Mouse (Mus musculus) neural tube, embryonic 15.5 days (tissue): ENCODE data around the gene Lypd5. TPM values are rescaled to one million over a fixed set of nuclear protein-coding genes. Genes with fewer than 3 reads are reported as not detected.
"Not testable (repeated sequence)": the region's sequence is repeated elsewhere in the genome, so short reads cannot be mapped to it uniquely, and the experiment has no call there.

Experiments
- ATAC-seq: fragments of 200-750 bp; cut with Nextera tagmentation; 2 replicates; pipeline ENCODE4 v1.8.0; 2017; ENCODE audit warnings: mild to moderate bottlenecking, moderate TSS enrichment, moderate library complexity; ENCODE audit not compliant: low FRiP score
- H3K27ac ChIP-seq: fragments of 300-500 bp; sonication (generic); replicated peaks from 2 replicates; pipeline ENCODE4 v1.5.1; 2015; ENCODE audit warnings: mild to moderate bottlenecking, inconsistent platforms
- H3K27me3 ChIP-seq: fragments of 300-500 bp; sonication (generic); replicated peaks from 2 replicates; pipeline ENCODE4 v1.6.1; 2015; ENCODE audit warnings: inconsistent platforms
- H3K36me3 ChIP-seq: fragments of 300-500 bp; sonication (generic); 2 replicates; pipeline ENCODE4 v1.6.1; 2015; ENCODE audit warnings: inconsistent platforms
- H3K4me1 ChIP-seq: fragments of 300-500 bp; sonication (generic); 2 replicates; pipeline ENCODE4 v1.6.1; 2015; ENCODE audit warnings: inconsistent platforms
- H3K4me2 ChIP-seq: fragments of 300-500 bp; sonication (generic); 2 replicates; pipeline ENCODE4 v1.6.1; 2015; ENCODE audit warnings: inconsistent platforms, mild to moderate bottlenecking, moderate library complexity
- H3K4me3 ChIP-seq: fragments of 300-500 bp; sonication (generic); replicated peaks from 2 replicates; pipeline ENCODE4 v1.5.1; 2015; ENCODE audit warnings: mild to moderate bottlenecking, inconsistent platforms
- H3K9ac ChIP-seq: fragments of 300-500 bp; sonication (generic); replicated peaks from 2 replicates; pipeline ENCODE4 v1.6.1; 2015; ENCODE audit warnings: mild to moderate bottlenecking, inconsistent platforms
- H3K9me3 ChIP-seq: fragments of 300-500 bp; sonication (generic); replicated peaks from 2 replicates; pipeline ENCODE4 v1.6.1; 2016; ENCODE audit warnings: inconsistent platforms
- WGBS: fragments of 180-500 bp; shearing (Covaris S2); methylation state at CpG from one replicate; pipeline ENCODE4 v1.1.7; 2015; ENCODE audit warnings: mixed read lengths; 5-methylcytosine and 5-hydroxymethylcytosine counted together
- polyA plus RNA-seq: library from polyadenylated mRNA; unstranded; fragments of >200 nt; fragmentation: Nextera tagmentation; extraction: Ambion mirVana; gene quantifications from 2 replicates; pipeline ENCODE4 v1.2.1, GENCODE M21; 2015

Lypd5 gene
- polyA plus RNA-seq, 1 experiment from 2014 or later = 0.06 TPM

GRCm38 (mm10) chr7:24389516-24390187 lies 40.7 kb downstream of the Lypd5 start:
- no peak overlapping the region for H3K4me3 ChIP-seq
- H3K4me2 ChIP-seq = no peak overlapping the region
- H3K4me1 ChIP-seq = peaks cover 28% of the 10 kb centered on the region
- no peak for ATAC-seq
- H3K27me3 ChIP-seq = no peaks in the 10 kb centered on the region
- 59% methylated on average over 13 of the region's 13 CpGs for WGBS
- peak overlapping the region; percentile 64; the same call in 1 of the 2 replicates for H3K27ac ChIP-seq
- H3K36me3 ChIP-seq = no peaks in the 10 kb centered on the region
- H3K9me3 ChIP-seq = no peaks in the 10 kb centered on the region
- no peak overlapping the region for H3K9ac ChIP-seq

DNA sequence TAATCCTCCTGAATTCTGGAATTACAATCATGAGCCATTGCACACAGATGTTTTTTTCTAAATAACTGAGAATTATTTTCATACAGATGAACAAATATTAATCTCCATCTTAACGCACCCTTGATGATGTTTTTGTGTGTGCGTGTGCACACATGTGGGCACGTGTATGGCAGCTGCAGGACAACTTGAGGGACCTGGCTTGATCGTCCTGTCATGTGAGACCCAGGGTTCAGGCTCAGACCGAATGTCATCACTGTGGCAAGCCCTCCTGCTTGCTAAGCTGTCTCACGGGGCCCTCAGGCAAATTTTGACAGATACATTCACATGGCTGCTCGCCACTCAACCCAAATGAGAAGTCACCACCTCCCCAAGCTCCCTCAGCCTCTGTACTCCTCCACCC lies 41.5 kb downstream of the Lypd5 start:
- 30% methylated on average over 7 of the region's 7 CpGs for WGBS
- peak overlapping the region; percentile 52 for H3K4me2 ChIP-seq
- H3K4me1 ChIP-seq = peaks cover 26% of the 10 kb centered on the region
- H3K9ac ChIP-seq = no peak overlapping the region
- H3K4me3 ChIP-seq = peak overlapping the region; percentile 24
- no peaks in the 10 kb centered on the region for H3K9me3 ChIP-seq
- peak; percentile 42; the same call in 1 of the 2 replicates for ATAC-seq
- H3K36me3 ChIP-seq = no peaks in the 10 kb centered on the region
- H3K27ac ChIP-seq = peak overlapping the region; percentile 64
- no peaks in the 10 kb centered on the region for H3K27me3 ChIP-seq

DNA sequence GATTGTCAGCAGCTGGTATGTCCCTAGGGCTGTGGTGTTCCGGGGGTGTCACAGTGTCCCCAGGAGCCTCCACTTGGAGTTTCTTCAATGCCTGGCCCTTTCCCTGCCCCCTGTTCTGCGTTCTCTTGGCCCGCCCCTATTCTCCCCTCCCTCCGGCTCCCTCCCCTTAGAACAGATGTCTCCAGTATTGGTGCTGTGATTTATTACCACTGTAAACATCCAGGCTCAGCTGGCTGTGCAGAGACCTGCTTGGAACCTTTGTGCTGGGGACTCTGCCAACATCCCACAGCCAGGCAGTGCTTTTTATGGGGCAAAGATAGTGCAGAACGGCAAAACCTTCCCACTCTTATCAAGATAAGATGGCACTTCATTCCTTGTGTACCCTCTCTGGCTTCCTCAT lies 42.1 kb downstream of the Lypd5 start:
- 0% methylated on average over 5 of the region's 5 CpGs for WGBS
- Histone ChIP-seq H3K9ac (0 out of 2 replicates have a peak overlapping the region, but pooled peaks have one; percentile 3), H3K4me3 (peak overlapping the region; percentile 24), H3K9me3 (no peaks in the 10 kb centered on the region), H3K36me3 (no peaks in the 10 kb centered on the region), H3K4me1 (peaks cover 26% of the 10 kb centered on the region), H3K27me3 (no peaks in the 10 kb centered on the region), H3K4me2 (peak overlapping the region; percentile 52), H3K27ac (peak overlapping the region; percentile 83)
- peak; percentile 86 for ATAC-seq

- H3K4me2 ChIP-seq = peak overlapping the region; percentile 52
These were observed 42.7 kb downstream of the Lypd5 start for GRCm38 (mm10) chr7:24391687-24392086.

DNA sequence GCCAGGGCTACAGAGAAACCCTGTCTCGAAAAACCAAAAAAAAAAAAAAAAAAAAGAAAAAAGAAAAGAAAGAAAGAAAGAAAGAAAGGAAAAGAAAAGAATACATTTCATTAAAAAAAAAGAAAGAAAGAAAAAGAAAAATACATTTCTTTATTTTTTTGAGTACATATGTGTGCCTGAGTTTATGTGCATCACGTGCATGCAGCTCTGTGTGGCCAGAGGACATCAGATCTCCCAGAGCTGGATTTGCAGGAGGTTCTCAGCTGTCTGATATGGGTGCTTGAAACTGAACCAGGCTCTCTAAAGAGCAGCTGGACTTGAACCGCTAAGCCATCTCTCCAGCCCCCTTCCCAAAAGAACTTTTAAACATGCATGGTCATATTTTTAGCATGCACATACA lies 45.1 kb downstream of the Lypd5 start:
- 93% methylated on average over 3 of the region's 3 CpGs for WGBS
- H3K4me2 ChIP-seq = no peak overlapping the region
- H3K36me3 ChIP-seq = no peaks in the 10 kb centered on the region
- H3K9me3 ChIP-seq = no peaks in the 10 kb centered on the region
- H3K27me3 ChIP-seq = no peaks in the 10 kb centered on the region
- H3K4me1 ChIP-seq = peaks cover 28% of the 10 kb centered on the region
- no peak overlapping the region for H3K27ac ChIP-seq
- H3K4me3 ChIP-seq = no peak overlapping the region
- no peak overlapping the region for H3K9ac ChIP-seq
- no peak for ATAC-seq

More at GRCm38 (mm10) chr7:24391687-24392086, 42.7 kb downstream of the Lypd5 start:
- 81% methylated on average over 2 of the region's 2 CpGs for WGBS
- Histone ChIP-seq H3K27ac (peak overlapping the region; percentile 83), H3K4me3 (no peak overlapping the region), H3K9ac (no peak overlapping the region), H3K36me3 (no peaks in the 10 kb centered on the region), H3K4me1 (peaks cover 26% of the 10 kb centered on the region), H3K27me3 (no peaks in the 10 kb centered on the region), H3K9me3 (no peaks in the 10 kb centered on the region)
- ATAC-seq = no peak

- WGBS = 81% methylated on average over 15 of the region's 15 CpGs
- Histone ChIP-seq H3K9ac (no peak overlapping the region), H3K4me3 (no peak overlapping the region), H3K36me3 (no peaks in the 10 kb centered on the region), H3K4me1 (peaks cover 26% of the 10 kb centered on the region), H3K4me2 (no peak overlapping the region), H3K27ac (no peak overlapping the region), H3K9me3 (no peaks in the 10 kb centered on the region), H3K27me3 (no peaks in the 10 kb centered on the region)
- ATAC-seq = no peak
These were observed 45.6 kb downstream of the Lypd5 start for GRCm38 (mm10) chr7:24394475-24395161.

- ATAC-seq = no peak
- Histone ChIP-seq H3K36me3 (no peaks in the 10 kb centered on the region), H3K9ac (no peak overlapping the region), H3K27ac (no peak overlapping the region), H3K9me3 (no peaks in the 10 kb centered on the region), H3K27me3 (no peaks in the 10 kb centered on the region), H3K4me3 (no peak overlapping the region), H3K4me2 (no peak overlapping the region), H3K4me1 (peaks cover 23% of the 10 kb centered on the region)
- WGBS = 83% methylated on average over 11 of the region's 11 CpGs
These were observed 47.8 kb downstream of the Lypd5 start for GRCm38 (mm10) chr7:24396832-24397231.

GRCm38 (mm10) chr7:24398364-24398913 lies 49.4 kb downstream of the Lypd5 start:
- Histone ChIP-seq H3K9ac (no peak overlapping the region), H3K36me3 (peaks cover 9% of the 10 kb centered on the region), H3K4me2 (no peak overlapping the region), H3K9me3 (no peaks in the 10 kb centered on the region), H3K27me3 (no peaks in the 10 kb centered on the region), H3K4me3 (no peak overlapping the region), H3K27ac (no peak overlapping the region), H3K4me1 (peaks cover 24% of the 10 kb centered on the region; the same call in 1 of the 2 replicates)
- no peak for ATAC-seq
- 98% methylated on average over 8 of the region's 8 CpGs for WGBS

DNA sequence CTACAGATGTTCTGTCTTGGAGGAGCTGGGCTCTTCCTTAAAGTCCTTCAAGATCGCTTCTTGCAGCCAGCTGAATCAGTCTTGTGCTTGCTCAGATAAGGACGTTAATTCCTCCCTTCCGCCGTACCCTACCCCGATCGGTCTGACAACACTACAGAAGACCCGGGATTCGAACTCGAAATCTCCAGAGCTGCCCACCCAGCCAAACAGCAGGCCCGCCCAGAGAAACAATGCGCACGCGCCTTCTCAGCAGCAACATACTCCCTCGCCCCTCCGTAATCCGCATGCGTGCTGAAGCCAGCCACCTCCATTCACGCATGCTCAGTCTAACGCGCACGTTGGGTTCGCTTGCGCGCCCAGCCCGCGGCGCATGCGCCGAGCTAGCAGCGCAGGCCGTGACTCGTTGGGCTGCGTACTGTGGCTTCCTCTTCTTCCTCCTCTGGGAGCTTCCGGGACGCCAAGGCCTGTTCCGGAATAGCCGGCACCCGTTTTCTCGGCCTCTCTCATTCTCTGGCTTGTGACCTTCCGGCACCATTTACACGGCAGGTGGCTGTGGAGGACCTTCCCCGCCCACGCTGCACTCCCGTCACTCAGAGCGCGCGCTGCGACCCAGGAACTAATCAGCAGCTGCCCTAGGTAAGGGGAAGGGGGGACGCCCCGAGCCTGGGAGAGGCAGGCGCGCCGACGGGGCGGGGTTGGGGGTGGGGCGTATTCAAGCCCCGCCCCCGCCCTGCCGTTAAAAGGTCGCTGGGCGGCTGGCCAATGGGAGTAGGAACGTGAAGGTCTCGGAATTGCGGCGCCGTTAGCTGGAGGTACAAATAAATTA lies 50.5 kb downstream of the Lypd5 start, which contains the start of gene Smg9:
Gene Smg9, plus strand, starts transcription at position 364 of the 826 bp plus-strand sequence.
- 3% methylated on average over 64 of the region's 66 CpGs for WGBS
- Histone ChIP-seq H3K4me1 (peaks cover 24% of the 10 kb centered on the region; the same call in 1 of the 2 replicates), H3K4me3 (peak within 1 kb of the TSS; percentile 49), H3K9ac (peak within 1 kb of the TSS; percentile 53), H3K27me3 (no peaks in the 10 kb centered on the region), H3K36me3 (peaks cover 13% of the 10 kb centered on the region), H3K4me2 (peak within 1 kb of the TSS; percentile 60), H3K27ac (peak within 1 kb of the TSS; percentile 94), H3K9me3 (no peaks in the 10 kb centered on the region)
- ATAC-seq = peak; percentile 97

DNA sequence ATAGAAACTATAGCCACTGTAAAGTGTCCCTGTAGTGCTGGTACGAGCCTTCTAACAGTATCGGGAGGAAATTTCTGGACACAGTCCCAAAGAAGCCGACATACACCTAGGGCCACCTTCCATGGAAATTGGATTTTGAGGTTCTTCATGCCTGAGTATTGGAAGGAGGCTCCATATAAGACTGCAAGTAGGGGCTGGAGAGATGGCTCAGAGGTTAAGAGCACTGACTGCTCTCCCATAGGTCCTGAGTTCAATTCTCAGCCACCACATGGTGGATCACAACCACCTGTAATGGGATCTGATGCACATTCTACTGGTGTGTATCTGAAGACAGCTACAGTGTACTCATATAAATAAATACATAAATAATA lies 51.1 kb downstream of the Lypd5 start:
- Histone ChIP-seq H3K4me3 (peak overlapping the region; percentile 49), H3K4me2 (peak overlapping the region; percentile 60), H3K27ac (peak overlapping the region; percentile 94), H3K9me3 (no peaks in the 10 kb centered on the region), H3K4me1 (peaks cover 24% of the 10 kb centered on the region; the same call in 1 of the 2 replicates), H3K36me3 (peaks cover 19% of the 10 kb centered on the region), H3K27me3 (no peaks in the 10 kb centered on the region), H3K9ac (peak overlapping the region; percentile 53)
- WGBS = 4% methylated on average over 3 of the region's 3 CpGs
- no peak; the same call in 1 of the 2 replicates for ATAC-seq

DNA sequence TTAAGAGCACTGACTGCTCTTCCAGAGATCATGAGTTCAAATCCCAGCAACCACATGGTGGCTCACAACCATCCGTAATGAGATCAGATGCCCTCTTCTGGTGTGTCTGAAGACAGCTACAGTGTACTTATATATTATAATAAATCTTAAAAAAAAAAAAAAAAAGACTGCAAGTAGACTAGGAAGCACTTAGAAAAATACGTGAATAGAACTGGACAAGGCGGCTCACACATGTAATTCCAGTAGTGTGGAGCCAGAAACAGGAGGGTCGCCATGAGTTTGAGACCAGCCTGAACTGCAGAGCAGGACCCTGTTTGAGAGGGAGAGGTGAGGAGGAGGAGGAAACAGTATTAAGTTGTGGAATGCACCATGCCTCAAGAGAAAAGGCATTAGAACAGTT lies 51.5 kb downstream of the Lypd5 start:
- peak overlapping the region; percentile 60 for H3K4me2 ChIP-seq
- H3K27ac ChIP-seq = peak overlapping the region; percentile 94; the same call in 1 of the 2 replicates
- WGBS = 94% methylated on average over 4 of the region's 4 CpGs
- H3K4me3 ChIP-seq = peak overlapping the region; percentile 49
- H3K9ac ChIP-seq, H3K9me3 ChIP-seq, H3K27me3 ChIP-seq, ATAC-seq: not testable (repeated sequence)
- peaks cover 24% of the 10 kb centered on the region; the same call in 1 of the 2 replicates for H3K4me1 ChIP-seq
- peaks cover 24% of the 10 kb centered on the region for H3K36me3 ChIP-seq
